Mouse (Mus musculus): ENCODE data around the gene Cd300lf.

GRCm38 (mm10) chr11:115179881-115180280 lies 46.1 kb upstream of the Cd300lf start:
- TF ChIP-seq CTCF (conservative IDR thresholded peaks at IDR 0.05; ENCODE audit: insufficient read depth, insufficient read length, low read depth, low read length) (no peak), POLR2A (IDR thresholded peaks at IDR 0.05; ENCODE audit: low read depth, low read length) (no peak)
